Mouse (Mus musculus): Measurements from ENCODE around the gene Naif1. TPM values are rescaled to one million over a fixed set of nuclear protein-coding genes. Genes with fewer than 3 reads are reported as not detected.
"Not testable (repeated sequence)": the region's sequence is repeated elsewhere in the genome, so short reads cannot be mapped to it uniquely, and the experiment has no call there.

Gene Naif1
- polyA plus RNA-seq, 1 experiment from 2014 or later = 6.9 TPM

GRCm38 (mm10) chr2:32484933-32485332 lies 34.7 kb downstream of the Naif1 start:
- DNase-seq (ENCODE audit: low spot score) (no peak), ATAC-seq (ENCODE audit: insufficient read depth, low FRiP score, low TSS enrichment) (no peak)
- no peaks in the 10 kb centered on the region for H3K27me3 ChIP-seq (ENCODE audit: control insufficient read depth, insufficient read depth, low read length)
- no peaks in the 10 kb centered on the region for H3K4me1 ChIP-seq (ENCODE audit: control insufficient read depth, insufficient read depth, low read length)
- 87% methylated on average over 6 of the region's 6 CpGs for WGBS
- no peaks in the 10 kb centered on the region for H3K9me3 ChIP-seq (ENCODE audit: control insufficient read depth, low read length)
- no peak overlapping the region for H3K4me2 ChIP-seq (ENCODE audit: low read depth)
- no peak overlapping the region for H3K4me3 ChIP-seq (ENCODE audit: low read depth, low read length)
- H3K9ac ChIP-seq (ENCODE audit: low read length) = no peak overlapping the region
- no peaks in the 10 kb centered on the region for H3K36me3 ChIP-seq (ENCODE audit: control insufficient read depth, insufficient read depth, low read length)
- H3K27ac ChIP-seq (ENCODE audit: low read depth, low read length) = no peak overlapping the region

- H3K9ac ChIP-seq (ENCODE audit: low read length) = no peak overlapping the region
- H3K27me3 ChIP-seq (ENCODE audit: control insufficient read depth, insufficient read depth, low read length) = no peaks in the 10 kb centered on the region
- no peak overlapping the region for H3K4me3 ChIP-seq (ENCODE audit: low read depth, low read length)
- ATAC-seq (ENCODE audit: insufficient read depth, low FRiP score, low TSS enrichment) (no peak), DNase-seq (ENCODE audit: low spot score) (no peak)
- H3K27ac ChIP-seq (ENCODE audit: low read depth, low read length) = no peak overlapping the region
- H3K36me3 ChIP-seq (ENCODE audit: control insufficient read depth, insufficient read depth, low read length) = no peaks in the 10 kb centered on the region
- H3K4me1 ChIP-seq (ENCODE audit: control insufficient read depth, insufficient read depth, low read length) = no peaks in the 10 kb centered on the region
- H3K4me2 ChIP-seq (ENCODE audit: low read depth) = no peak overlapping the region
- WGBS = 93% methylated on average over 4 of the region's 4 CpGs
- no peaks in the 10 kb centered on the region for H3K9me3 ChIP-seq (ENCODE audit: control insufficient read depth, low read length)
These were observed 35.5 kb downstream of the Naif1 start for GRCm38 (mm10) chr2:32485751-32486150.

GRCm38 (mm10) chr2:32486155-32486554 lies 35.9 kb downstream of the Naif1 start:
- H3K4me2 ChIP-seq (ENCODE audit: low read depth) = no peak overlapping the region
- DNase-seq (ENCODE audit: low spot score) (no peak), ATAC-seq (ENCODE audit: insufficient read depth, low FRiP score, low TSS enrichment) (no peak)
- no peaks in the 10 kb centered on the region for H3K27me3 ChIP-seq (ENCODE audit: control insufficient read depth, insufficient read depth, low read length)
- H3K9ac ChIP-seq (ENCODE audit: low read length) = no peak overlapping the region
- WGBS = 94% methylated on average over 9 of the region's 9 CpGs
- H3K9me3 ChIP-seq (ENCODE audit: control insufficient read depth, low read length) = no peaks in the 10 kb centered on the region
- no peaks in the 10 kb centered on the region for H3K4me1 ChIP-seq (ENCODE audit: control insufficient read depth, insufficient read depth, low read length)
- no peak overlapping the region for H3K4me3 ChIP-seq (ENCODE audit: low read depth, low read length)
- no peaks in the 10 kb centered on the region for H3K36me3 ChIP-seq (ENCODE audit: control insufficient read depth, insufficient read depth, low read length)
- no peak overlapping the region for H3K27ac ChIP-seq (ENCODE audit: low read depth, low read length)

- H3K4me3 ChIP-seq (ENCODE audit: low read depth, low read length) = no peak overlapping the region
- H3K4me2 ChIP-seq (ENCODE audit: low read depth) = no peak overlapping the region
- no peaks in the 10 kb centered on the region for H3K9me3 ChIP-seq (ENCODE audit: control insufficient read depth, low read length)
- no peaks in the 10 kb centered on the region for H3K36me3 ChIP-seq (ENCODE audit: control insufficient read depth, insufficient read depth, low read length)
- ATAC-seq (ENCODE audit: insufficient read depth, low FRiP score, low TSS enrichment) = no peak
- no peaks in the 10 kb centered on the region for H3K4me1 ChIP-seq (ENCODE audit: control insufficient read depth, insufficient read depth, low read length)
- 7% methylated on average over 6 of the region's 6 CpGs for WGBS
- no peak overlapping the region for H3K9ac ChIP-seq (ENCODE audit: low read length)
- peak; percentile 86 for DNase-seq (ENCODE audit: low spot score)
- H3K27me3 ChIP-seq (ENCODE audit: control insufficient read depth, insufficient read depth, low read length) = no peaks in the 10 kb centered on the region
- H3K27ac ChIP-seq (ENCODE audit: low read depth, low read length) = no peak overlapping the region
These were observed 36.9 kb downstream of the Naif1 start for GRCm38 (mm10) chr2:32487124-32487623.

- H3K4me1 ChIP-seq (ENCODE audit: control insufficient read depth, insufficient read depth, low read length) = no peaks in the 10 kb centered on the region
- H3K36me3 ChIP-seq (ENCODE audit: control insufficient read depth, insufficient read depth, low read length) = no peaks in the 10 kb centered on the region
- H3K27me3 ChIP-seq (ENCODE audit: control insufficient read depth, insufficient read depth, low read length) = no peaks in the 10 kb centered on the region
- H3K9ac ChIP-seq (ENCODE audit: low read length) = no peak overlapping the region
- no peak overlapping the region for H3K4me3 ChIP-seq (ENCODE audit: low read depth, low read length)
- H3K9me3 ChIP-seq (ENCODE audit: control insufficient read depth, low read length) = no peaks in the 10 kb centered on the region
- no peak overlapping the region for H3K27ac ChIP-seq (ENCODE audit: low read depth, low read length)
- no peak overlapping the region for H3K4me2 ChIP-seq (ENCODE audit: low read depth)
- WGBS = 2% methylated on average over 5 of the region's 5 CpGs
- ATAC-seq (ENCODE audit: insufficient read depth, low FRiP score, low TSS enrichment) (0 out of 2 replicates have a peak, but pooled peaks have one; percentile 58), DNase-seq (ENCODE audit: low spot score) (peak; percentile 83)
These were observed 38.4 kb downstream of the Naif1 start for GRCm38 (mm10) chr2:32488679-32489078.

- H3K4me1 ChIP-seq (ENCODE audit: control insufficient read depth, insufficient read depth, low read length); ATAC-seq (ENCODE audit: insufficient read depth, low FRiP score, low TSS enrichment); H3K4me2 ChIP-seq (ENCODE audit: low read depth); H3K36me3 ChIP-seq (ENCODE audit: control insufficient read depth, insufficient read depth, low read length); H3K9me3 ChIP-seq (ENCODE audit: control insufficient read depth, low read length); H3K27ac ChIP-seq (ENCODE audit: low read depth, low read length); H3K27me3 ChIP-seq (ENCODE audit: control insufficient read depth, insufficient read depth, low read length); H3K4me3 ChIP-seq (ENCODE audit: low read depth, low read length); H3K9ac ChIP-seq (ENCODE audit: low read length); DNase-seq (ENCODE audit: low spot score): not testable (repeated sequence)
These were observed 40.5 kb downstream of the Naif1 start for GRCm38 (mm10) chr2:32490730-32491129.

- H3K9me3 ChIP-seq (ENCODE audit: control insufficient read depth, low read length) = no peaks in the 10 kb centered on the region
- H3K36me3 ChIP-seq (ENCODE audit: control insufficient read depth, insufficient read depth, low read length) = no peaks in the 10 kb centered on the region
- no peaks in the 10 kb centered on the region for H3K4me1 ChIP-seq (ENCODE audit: control insufficient read depth, insufficient read depth, low read length)
- H3K4me3 ChIP-seq (ENCODE audit: low read depth, low read length) = no peak overlapping the region
- H3K4me2 ChIP-seq (ENCODE audit: low read depth) = no peak overlapping the region
- 70% methylated on average over 2 of the region's 2 CpGs for WGBS
- DNase-seq (ENCODE audit: low spot score) (no peak), ATAC-seq (ENCODE audit: insufficient read depth, low FRiP score, low TSS enrichment) (no peak)
- H3K27me3 ChIP-seq (ENCODE audit: control insufficient read depth, insufficient read depth, low read length) = no peaks in the 10 kb centered on the region
- H3K27ac ChIP-seq (ENCODE audit: low read depth, low read length) = no peak overlapping the region
- H3K9ac ChIP-seq (ENCODE audit: low read length) = no peak overlapping the region
These were observed 42.4 kb downstream of the Naif1 start for GRCm38 (mm10) chr2:32492661-32493060.

- no peak overlapping the region for H3K4me3 ChIP-seq (ENCODE audit: low read depth, low read length)
- WGBS = 77% methylated on average over 12 of the region's 12 CpGs
- DNase-seq (ENCODE audit: low spot score) (no peak), ATAC-seq (ENCODE audit: insufficient read depth, low FRiP score, low TSS enrichment) (no peak)
- H3K9me3 ChIP-seq (ENCODE audit: control insufficient read depth, low read length) = no peaks in the 10 kb centered on the region
- no peak overlapping the region for H3K27ac ChIP-seq (ENCODE audit: low read depth, low read length)
- H3K36me3 ChIP-seq (ENCODE audit: control insufficient read depth, insufficient read depth, low read length) = no peaks in the 10 kb centered on the region
- H3K4me2 ChIP-seq (ENCODE audit: low read depth) = no peak overlapping the region
- no peaks in the 10 kb centered on the region for H3K27me3 ChIP-seq (ENCODE audit: control insufficient read depth, insufficient read depth, low read length)
- no peaks in the 10 kb centered on the region for H3K4me1 ChIP-seq (ENCODE audit: control insufficient read depth, insufficient read depth, low read length)
- no peak overlapping the region for H3K9ac ChIP-seq (ENCODE audit: low read length)
These were observed 43.0 kb downstream of the Naif1 start for GRCm38 (mm10) chr2:32493301-32493701.

GRCm38 (mm10) chr2:32494522-32494921 lies 44.3 kb downstream of the Naif1 start:
- no peak overlapping the region for H3K9ac ChIP-seq (ENCODE audit: low read length)
- H3K27me3 ChIP-seq (ENCODE audit: control insufficient read depth, insufficient read depth, low read length) = no peaks in the 10 kb centered on the region
- DNase-seq (ENCODE audit: low spot score) (no peak), ATAC-seq (ENCODE audit: insufficient read depth, low FRiP score, low TSS enrichment) (no peak)
- H3K36me3 ChIP-seq (ENCODE audit: control insufficient read depth, insufficient read depth, low read length) = no peaks in the 10 kb centered on the region
- H3K9me3 ChIP-seq (ENCODE audit: control insufficient read depth, low read length) = no peaks in the 10 kb centered on the region
- no peak overlapping the region for H3K4me2 ChIP-seq (ENCODE audit: low read depth)
- H3K4me3 ChIP-seq (ENCODE audit: low read depth, low read length) = no peak overlapping the region
- H3K4me1 ChIP-seq (ENCODE audit: control insufficient read depth, insufficient read depth, low read length) = no peaks in the 10 kb centered on the region
- 67% methylated on average over 2 of the region's 2 CpGs for WGBS
- H3K27ac ChIP-seq (ENCODE audit: low read depth, low read length) = no peak overlapping the region

Data from neural tube, embryonic 11.5 days (tissue).